Mouse (Mus musculus): ENCODE data around the gene Stk10. TPM values are rescaled to one million over a fixed set of nuclear protein-coding genes. Genes with fewer than 3 reads are reported as not detected.

Stk10 gene
- polyA plus RNA-seq, 1 experiment from 2014 or later: 2.3 TPM

- no peaks in the 10 kb centered on the region for H3K27me3 ChIP-seq (ENCODE audit: control insufficient read depth, insufficient read depth, low read length)
- H3K27ac ChIP-seq (ENCODE audit: low read depth, low read length): no peak overlapping the region
- H3K4me2 ChIP-seq (replicated peaks; ENCODE audit: low read depth, low read length): no peak overlapping the region
- DNase-seq (ENCODE audit: low spot score): no peak
- H3K4me3 ChIP-seq (ENCODE audit: low read depth, low read length): no peak overlapping the region
- no peaks in the 10 kb centered on the region for H3K4me1 ChIP-seq (replicated peaks; ENCODE audit: control insufficient read depth, insufficient read depth, low read length)
- 54% methylated on average over 7 of the region's 7 CpGs for WGBS
- no peaks in the 10 kb centered on the region for H3K36me3 ChIP-seq (ENCODE audit: control insufficient read depth, insufficient read depth, low read length)
- ATAC-seq (ENCODE audit: low FRiP score): no peak
- no peak overlapping the region for H3K9ac ChIP-seq (ENCODE audit: low read depth, low read length)
- no peaks in the 10 kb centered on the region for H3K9me3 ChIP-seq (ENCODE audit: control insufficient read depth, low read length)
Measured at GRCm38 (mm10) chr11:32605131-32605860, 72.2 kb downstream of the Stk10 start.

DNA sequence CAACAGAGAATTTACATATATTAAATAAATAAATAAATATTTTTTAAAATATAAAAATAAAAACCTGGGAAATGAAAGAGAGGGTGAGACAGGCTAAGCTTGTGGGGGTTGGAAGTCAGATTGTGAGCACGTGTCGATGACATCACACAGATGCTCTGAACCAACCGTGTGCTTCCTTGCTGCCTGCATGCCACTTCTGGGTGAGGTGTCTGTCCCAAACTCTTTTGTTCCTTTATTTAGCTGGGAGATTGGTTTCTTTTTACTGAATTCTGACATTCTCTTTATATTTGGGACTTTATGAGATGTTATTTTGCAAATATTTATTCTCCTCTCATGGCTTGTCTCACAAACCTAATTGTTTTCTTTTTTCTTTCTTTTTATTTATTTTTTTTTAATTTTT is 72.8 kb downstream of the Stk10 start:
- no peaks in the 10 kb centered on the region for H3K27me3 ChIP-seq (ENCODE audit: control insufficient read depth, insufficient read depth, low read length)
- no peak overlapping the region for H3K4me2 ChIP-seq (replicated peaks; ENCODE audit: low read depth, low read length)
- no peak for DNase-seq (ENCODE audit: low spot score)
- no peak overlapping the region for H3K4me3 ChIP-seq (ENCODE audit: low read depth, low read length)
- H3K36me3 ChIP-seq (ENCODE audit: control insufficient read depth, insufficient read depth, low read length): no peaks in the 10 kb centered on the region
- H3K9ac ChIP-seq (ENCODE audit: low read depth, low read length): no peak overlapping the region
- no peaks in the 10 kb centered on the region for H3K9me3 ChIP-seq (ENCODE audit: control insufficient read depth, low read length)
- H3K27ac ChIP-seq (ENCODE audit: low read depth, low read length): no peak overlapping the region
- no peak for ATAC-seq (ENCODE audit: low FRiP score)
- WGBS: 92% methylated on average over 3 of the region's 3 CpGs
- no peaks in the 10 kb centered on the region for H3K4me1 ChIP-seq (replicated peaks; ENCODE audit: control insufficient read depth, insufficient read depth, low read length)

GRCm38 (mm10) chr11:32607319-32607718 is 74.2 kb downstream of the Stk10 start:
- no peaks in the 10 kb centered on the region for H3K9me3 ChIP-seq (ENCODE audit: control insufficient read depth, low read length)
- DNase-seq (ENCODE audit: low spot score) (no peak), ATAC-seq (ENCODE audit: low FRiP score) (no peak)
- H3K9ac ChIP-seq (ENCODE audit: low read depth, low read length): no peak overlapping the region
- no peaks in the 10 kb centered on the region for H3K27me3 ChIP-seq (ENCODE audit: control insufficient read depth, insufficient read depth, low read length)
- H3K4me1 ChIP-seq (replicated peaks; ENCODE audit: control insufficient read depth, insufficient read depth, low read length): no peaks in the 10 kb centered on the region
- no peak overlapping the region for H3K4me2 ChIP-seq (replicated peaks; ENCODE audit: low read depth, low read length)
- H3K36me3 ChIP-seq (ENCODE audit: control insufficient read depth, insufficient read depth, low read length): no peaks in the 10 kb centered on the region
- H3K27ac ChIP-seq (ENCODE audit: low read depth, low read length): no peak overlapping the region
- no peak overlapping the region for H3K4me3 ChIP-seq (ENCODE audit: low read depth, low read length)

DNA sequence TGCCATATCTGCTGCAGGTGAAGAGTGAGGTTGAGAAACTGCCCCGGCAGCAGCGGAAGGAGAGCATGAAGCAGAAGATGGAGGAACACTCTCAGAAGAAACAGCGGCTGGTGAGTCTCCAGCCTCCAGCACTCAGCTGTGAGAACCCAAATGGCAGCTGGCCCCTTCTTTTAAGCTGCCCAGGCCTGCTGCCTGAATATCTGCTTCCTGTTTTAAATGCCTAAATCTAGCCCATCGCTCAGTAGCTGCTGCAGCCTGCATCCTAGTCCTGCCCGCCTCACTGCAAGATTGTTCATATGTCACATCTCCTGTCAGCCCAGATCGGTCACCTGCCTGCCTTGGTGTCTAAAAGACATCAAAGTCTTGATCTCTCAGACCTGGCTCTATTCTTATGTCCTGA is 77.5 kb downstream of the Stk10 start:
- ATAC-seq (ENCODE audit: low FRiP score) (no peak), DNase-seq (ENCODE audit: low spot score) (no peak)
- Histone ChIP-seq H3K4me1 (replicated peaks; ENCODE audit: control insufficient read depth, insufficient read depth, low read length) (0 out of 2 replicates have a peak, but pooled peaks cover under 1% of the 10 kb centered on the region), H3K9ac (ENCODE audit: low read depth, low read length) (no peak overlapping the region), H3K4me2 (replicated peaks; ENCODE audit: low read depth, low read length) (no peak overlapping the region), H3K27me3 (ENCODE audit: control insufficient read depth, insufficient read depth, low read length) (no peaks in the 10 kb centered on the region), H3K27ac (ENCODE audit: low read depth, low read length) (no peak overlapping the region), H3K4me3 (ENCODE audit: low read depth, low read length) (no peak overlapping the region), H3K36me3 (ENCODE audit: control insufficient read depth, insufficient read depth, low read length) (no peaks in the 10 kb centered on the region), H3K9me3 (ENCODE audit: control insufficient read depth, low read length) (no peaks in the 10 kb centered on the region)
- 93% methylated on average over 6 of the region's 6 CpGs for WGBS

DNA sequence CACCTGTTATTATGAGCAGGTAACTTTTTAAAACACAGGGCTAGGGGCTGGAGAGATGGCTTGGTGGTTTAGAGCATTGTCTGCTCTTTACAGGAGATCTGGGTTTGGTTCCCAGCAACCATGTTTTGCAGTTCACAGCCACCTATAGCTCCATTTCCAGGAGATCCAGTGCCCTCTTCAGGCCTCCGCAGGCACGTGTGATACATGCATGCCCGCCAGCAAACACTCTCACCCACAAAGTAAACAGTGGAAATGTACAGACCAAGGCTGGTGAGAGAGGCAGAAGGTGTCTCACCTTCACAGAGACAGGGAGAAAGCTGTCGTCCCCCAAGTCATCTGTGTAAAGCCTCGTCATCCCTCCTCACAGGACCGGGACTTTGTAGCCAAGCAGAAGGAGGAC is 79.2 kb downstream of the Stk10 start:
- H3K9ac ChIP-seq (ENCODE audit: low read depth, low read length): no peak overlapping the region
- DNase-seq (ENCODE audit: low spot score) (no peak), ATAC-seq (ENCODE audit: low FRiP score) (no peak)
- no peak overlapping the region for H3K4me2 ChIP-seq (replicated peaks; ENCODE audit: low read depth, low read length)
- H3K4me3 ChIP-seq (ENCODE audit: low read depth, low read length): no peak overlapping the region
- H3K9me3 ChIP-seq (ENCODE audit: control insufficient read depth, low read length): no peaks in the 10 kb centered on the region
- whole genome bisulfite sequencing: 86% methylated on average over 6 of the region's 6 CpGs
- H3K4me1 ChIP-seq (replicated peaks; ENCODE audit: control insufficient read depth, insufficient read depth, low read length): 0 out of 2 replicates have a peak, but pooled peaks cover 2% of the 10 kb centered on the region
- H3K27ac ChIP-seq (ENCODE audit: low read depth, low read length): no peak overlapping the region
- H3K36me3 ChIP-seq (ENCODE audit: control insufficient read depth, insufficient read depth, low read length): no peaks in the 10 kb centered on the region
- no peaks in the 10 kb centered on the region for H3K27me3 ChIP-seq (ENCODE audit: control insufficient read depth, insufficient read depth, low read length)

DNA sequence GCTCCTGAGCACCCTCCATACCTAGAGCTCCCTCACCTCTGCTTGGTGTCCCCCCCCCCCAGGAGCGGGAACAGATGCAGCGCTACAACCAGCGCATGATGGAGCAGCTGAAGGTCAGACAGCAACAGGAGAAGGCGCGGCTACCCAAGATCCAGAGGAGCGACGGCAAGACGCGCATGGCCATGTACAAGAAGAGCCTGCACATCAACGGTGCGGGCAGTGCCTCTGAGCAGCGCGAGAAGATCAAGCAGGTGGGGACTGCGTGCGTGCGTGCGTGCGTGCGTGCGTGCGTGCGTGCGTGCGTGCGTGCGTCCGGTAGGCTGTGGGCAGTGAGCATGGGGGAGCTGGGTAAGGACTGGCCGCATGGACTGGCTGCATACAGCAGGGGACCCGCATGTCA is 81.4 kb downstream of the Stk10 start:
- Histone ChIP-seq H3K9ac (ENCODE audit: low read depth, low read length) (no peak overlapping the region), H3K27ac (ENCODE audit: low read depth, low read length) (no peak overlapping the region), H3K36me3 (ENCODE audit: control insufficient read depth, insufficient read depth, low read length) (no peaks in the 10 kb centered on the region), H3K4me2 (replicated peaks; ENCODE audit: low read depth, low read length) (no peak overlapping the region), H3K4me3 (ENCODE audit: low read depth, low read length) (no peak overlapping the region), H3K4me1 (replicated peaks; ENCODE audit: control insufficient read depth, insufficient read depth, low read length) (peaks cover 4% of the 10 kb centered on the region; the same call in 1 of the 2 replicates), H3K27me3 (ENCODE audit: control insufficient read depth, insufficient read depth, low read length) (no peaks in the 10 kb centered on the region), H3K9me3 (ENCODE audit: control insufficient read depth, low read length) (no peaks in the 10 kb centered on the region)
- DNase-seq (ENCODE audit: low spot score) (no peak), ATAC-seq (ENCODE audit: low FRiP score) (no peak)
- 97% methylated on average over 29 of the region's 29 CpGs for WGBS

DNA sequence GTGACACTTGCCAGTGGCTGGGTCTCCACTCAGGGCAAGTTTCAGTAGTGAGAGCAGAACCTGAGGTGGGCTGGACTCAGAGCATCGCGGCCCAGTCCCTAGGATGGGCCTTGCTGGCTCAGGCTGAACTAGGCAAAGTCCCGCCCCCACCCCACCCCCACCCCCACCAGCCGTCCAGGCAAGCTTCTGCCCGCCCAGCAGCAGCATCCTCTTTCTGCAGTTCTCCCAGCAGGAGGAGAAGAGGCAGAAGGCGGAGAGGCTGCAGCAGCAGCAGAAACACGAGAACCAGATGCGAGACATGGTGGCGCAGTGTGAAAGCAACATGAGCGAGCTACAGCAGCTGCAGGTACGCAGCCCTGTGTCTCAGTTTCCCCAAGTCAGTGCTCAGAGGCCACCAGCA is 82.5 kb downstream of the Stk10 start:
- no peaks in the 10 kb centered on the region for H3K36me3 ChIP-seq (ENCODE audit: control insufficient read depth, insufficient read depth, low read length)
- H3K9me3 ChIP-seq (ENCODE audit: control insufficient read depth, low read length): no peaks in the 10 kb centered on the region
- 0 out of 2 replicates have a peak, but pooled peaks have one; percentile 43 for ATAC-seq (ENCODE audit: low FRiP score)
- WGBS: 18% methylated on average over 11 of the region's 11 CpGs
- H3K9ac ChIP-seq (ENCODE audit: low read depth, low read length): no peak overlapping the region
- H3K4me2 ChIP-seq (replicated peaks; ENCODE audit: low read depth, low read length): no peak overlapping the region
- DNase-seq (ENCODE audit: low spot score): no peak
- H3K27ac ChIP-seq (ENCODE audit: low read depth, low read length): no peak overlapping the region
- no peaks in the 10 kb centered on the region for H3K27me3 ChIP-seq (ENCODE audit: control insufficient read depth, insufficient read depth, low read length)
- H3K4me3 ChIP-seq (ENCODE audit: low read depth, low read length): no peak overlapping the region
- peaks cover 4% of the 10 kb centered on the region; the same call in 1 of the 2 replicates for H3K4me1 ChIP-seq (replicated peaks; ENCODE audit: control insufficient read depth, insufficient read depth, low read length)

GRCm38 (mm10) chr11:32616091-32616490 is 83.0 kb downstream of the Stk10 start:
- DNase-seq (ENCODE audit: low spot score) (no peak), ATAC-seq (ENCODE audit: low FRiP score) (no peak)
- Histone ChIP-seq H3K27ac (ENCODE audit: low read depth, low read length) (no peak overlapping the region), H3K9ac (ENCODE audit: low read depth, low read length) (no peak overlapping the region), H3K4me2 (replicated peaks; ENCODE audit: low read depth, low read length) (no peak overlapping the region), H3K36me3 (ENCODE audit: control insufficient read depth, insufficient read depth, low read length) (no peaks in the 10 kb centered on the region), H3K4me1 (replicated peaks; ENCODE audit: control insufficient read depth, insufficient read depth, low read length) (peaks cover 4% of the 10 kb centered on the region; the same call in 1 of the 2 replicates), H3K27me3 (ENCODE audit: control insufficient read depth, insufficient read depth, low read length) (no peaks in the 10 kb centered on the region), H3K4me3 (ENCODE audit: low read depth, low read length) (no peak overlapping the region), H3K9me3 (ENCODE audit: control insufficient read depth, low read length) (no peaks in the 10 kb centered on the region)
- WGBS: 76% methylated on average over 6 of the region's 6 CpGs

DNA sequence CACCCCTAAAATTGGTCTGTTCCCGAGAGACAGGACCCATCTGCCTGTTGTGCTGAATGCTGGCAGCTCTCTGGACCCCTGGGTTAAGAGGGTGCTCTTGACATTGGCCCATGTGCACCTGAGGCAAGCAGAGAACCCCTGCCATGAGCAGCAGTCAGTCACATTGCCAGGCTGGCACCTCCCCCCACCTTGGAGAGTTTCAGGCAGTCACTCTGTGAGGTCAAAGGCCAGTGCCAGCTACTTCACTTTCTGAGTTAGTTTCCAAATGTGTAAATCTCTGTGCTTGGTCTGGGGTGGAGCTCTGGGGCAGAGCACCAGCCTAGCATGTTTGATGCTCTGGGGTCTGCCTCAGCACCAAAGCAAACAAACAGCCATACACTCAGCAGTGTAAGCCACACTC is 84.9 kb downstream of the Stk10 start:
- ATAC-seq (ENCODE audit: low FRiP score) (no peak), DNase-seq (ENCODE audit: low spot score) (no peak)
- no peaks in the 10 kb centered on the region for H3K27me3 ChIP-seq (ENCODE audit: control insufficient read depth, insufficient read depth, low read length)
- H3K4me1 ChIP-seq (replicated peaks; ENCODE audit: control insufficient read depth, insufficient read depth, low read length): peaks cover 4% of the 10 kb centered on the region; the same call in 1 of the 2 replicates
- H3K9ac ChIP-seq (ENCODE audit: low read depth, low read length): no peak overlapping the region
- no peaks in the 10 kb centered on the region for H3K36me3 ChIP-seq (ENCODE audit: control insufficient read depth, insufficient read depth, low read length)
- H3K27ac ChIP-seq (ENCODE audit: low read depth, low read length): no peak overlapping the region
- H3K4me3 ChIP-seq (ENCODE audit: low read depth, low read length): no peak overlapping the region
- H3K9me3 ChIP-seq (ENCODE audit: control insufficient read depth, low read length): no peaks in the 10 kb centered on the region
- WGBS: 71% methylated on average over 1 of the region's 1 CpGs
- H3K4me2 ChIP-seq (replicated peaks; ENCODE audit: low read depth, low read length): no peak overlapping the region
